Mouse (Mus musculus) macrophage (primary cell): ENCODE results near the gene Tbc1d19. TPM values are rescaled to one million over a fixed set of nuclear protein-coding genes. Genes with fewer than 3 reads are reported as not detected.

ENCODE experiments used
- H3K27ac ChIP-seq: fragments of 350-480 bp; formaldehyde crosslinking; 2 replicates; pipeline ENCODE4 v1.9.0; 2021
- H3K36me3 ChIP-seq: fragments of 350-480 bp; formaldehyde crosslinking; 2 replicates; pipeline ENCODE4 v1.9.0; 2021; ENCODE audit errors: inconsistent target
- H3K4me3 ChIP-seq: fragments of 350-480 bp; formaldehyde crosslinking; 2 replicates; pipeline ENCODE4 v1.9.0; 2021; ENCODE audit errors: inconsistent target
- H3K79me2 ChIP-seq: fragments of 350-480 bp; formaldehyde crosslinking; 2 replicates; pipeline ENCODE4 v1.9.0; 2021; ENCODE audit errors: inconsistent target
- WGBS: methylation state at CpG from one replicate; pipeline ENCODE4 v1.1.7; 2026; ENCODE audit warnings: inconsistent platforms; ENCODE audit not compliant: missing documents; 5-methylcytosine and 5-hydroxymethylcytosine counted together
- polyA plus RNA-seq: library from polyadenylated mRNA; stranded (reverse); fragments of 250-400 nt; gene quantifications from 3 replicates; pipeline ENCODE4 v1.2.4, GENCODE M21; 2018; ENCODE audit warnings: inconsistent platforms
- total RNA-seq, 78 experiments: library from RNA; depleted of rRNA; stranded (reverse); fragments of 250-400 nt; gene quantifications; 1 replicate in 9 of 78; 2 replicates in 24 of 78; 3 replicates in 43 of 78; 4 replicates in 2 of 78; pipeline ENCODE4 v1.2.4; 2018; ENCODE audit warnings: inconsistent platforms in 56 of 78

The Tbc1d19 gene
- total RNA-seq (2018; cell fraction: chromatin; rRNA removed), result 100 to 1,000 TPM in 18 of 26 experiments, 10 to 100 TPM in 8; 48.2 to 159 (median 118) TPM
- total RNA-seq (2018; cell fraction: cytosol; rRNA removed), result 10 to 100 TPM in 21 of 26 experiments, 1 to 10 TPM in 5; 9.2 to 15.8 (median 12.1) TPM
- total RNA-seq (2018; cell fraction: nucleus; rRNA removed), result 100 to 1,000 TPM in 1 of 26 experiments, 10 to 100 TPM in 25; 15.8 to 101 (median 46.8) TPM
- polyA plus RNA-seq, result 14.0 to 24.8 TPM (median 14.3 TPM) in 3 replicates

- Histone ChIP-seq H3K4me3 (peak within 1 kb of the TSS; percentile 90), H3K36me3 (no peaks in the 10 kb centered on the region), H3K79me2 (peaks cover 15% of the 10 kb centered on the region; the same call in 1 of the 2 replicates), H3K27ac (no peak within 1 kb of the TSS)
- WGBS, result 7% methylated on average over 36 of the region's 36 CpGs
Observed at GRCm38 (mm10) chr5:53809115-53809991, at the start of gene Tbc1d19. Gene Tbc1d19 (plus strand): TSS chr5:53809606.

- H3K4me3 ChIP-seq, result no peak overlapping the region
- H3K79me2 ChIP-seq, result no peaks in the 10 kb centered on the region
- H3K27ac ChIP-seq, result no peak overlapping the region
- WGBS, result 88% methylated on average over 4 of the region's 4 CpGs
- no peaks in the 10 kb centered on the region for H3K36me3 ChIP-seq
Observed at GRCm38 (mm10) chr5:53759912-53760311, 49.5 kb upstream of the Tbc1d19 start.

GRCm38 (mm10) chr5:53760914-53761313 is 48.5 kb upstream of the Tbc1d19 start:
- Histone ChIP-seq H3K36me3 (no peaks in the 10 kb centered on the region), H3K4me3 (no peak overlapping the region), H3K27ac (no peak overlapping the region), H3K79me2 (no peaks in the 10 kb centered on the region)
- WGBS, result 97% methylated on average over 3 of the region's 3 CpGs

- H3K27ac ChIP-seq, result no peak overlapping the region
- H3K79me2 ChIP-seq, result no peaks in the 10 kb centered on the region
- no peaks in the 10 kb centered on the region for H3K36me3 ChIP-seq
- WGBS, result 92% methylated on average over 3 of the region's 3 CpGs
- H3K4me3 ChIP-seq, result no peak overlapping the region
Observed at GRCm38 (mm10) chr5:53761346-53761745, 48.1 kb upstream of the Tbc1d19 start.

GRCm38 (mm10) chr5:53784818-53785520 is 24.4 kb upstream of the Tbc1d19 start:
- WGBS, result 63% methylated on average over 12 of the region's 12 CpGs
- Histone ChIP-seq H3K36me3 (no peaks in the 10 kb centered on the region), H3K4me3 (no peak overlapping the region), H3K79me2 (no peaks in the 10 kb centered on the region), H3K27ac (no peak overlapping the region)

- no peaks in the 10 kb centered on the region for H3K36me3 ChIP-seq
- WGBS, result 95% methylated on average over 2 of the region's 2 CpGs
- H3K79me2 ChIP-seq, result no peaks in the 10 kb centered on the region
- H3K4me3 ChIP-seq, result no peak overlapping the region
- no peak overlapping the region for H3K27ac ChIP-seq
Observed at GRCm38 (mm10) chr5:53801379-53801778, 8.0 kb upstream of the Tbc1d19 start.

- Histone ChIP-seq H3K36me3 (no peaks in the 10 kb centered on the region), H3K27ac (no peak overlapping the region), H3K79me2 (no peaks in the 10 kb centered on the region; the same call in 1 of the 2 replicates), H3K4me3 (no peak overlapping the region)
- WGBS, result 93% methylated on average over 7 of the region's 7 CpGs
Observed at GRCm38 (mm10) chr5:53819711-53820110, 10.3 kb downstream of the Tbc1d19 start.

GRCm38 (mm10) chr5:53825886-53826285 is 16.5 kb downstream of the Tbc1d19 start:
- WGBS, result 35% methylated on average over 7 of the region's 7 CpGs
- Histone ChIP-seq H3K4me3 (no peak overlapping the region), H3K79me2 (no peaks in the 10 kb centered on the region), H3K27ac (no peak overlapping the region), H3K36me3 (no peaks in the 10 kb centered on the region)

- Histone ChIP-seq H3K4me3 (no peak overlapping the region), H3K27ac (no peak overlapping the region)
- 98% methylated on average over 4 of the region's 4 CpGs for WGBS
Observed at GRCm38 (mm10) chr5:53834489-53834888, 25.1 kb downstream of the Tbc1d19 start.

GRCm38 (mm10) chr5:53841256-53841655 is 31.9 kb downstream of the Tbc1d19 start:
- 93% methylated on average over 5 of the region's 5 CpGs for WGBS
- H3K79me2 ChIP-seq, result no peaks in the 10 kb centered on the region
- no peak overlapping the region for H3K27ac ChIP-seq
- no peak overlapping the region for H3K4me3 ChIP-seq
- no peaks in the 10 kb centered on the region for H3K36me3 ChIP-seq

More at GRCm38 (mm10) chr5:53834489-53834888, 25.1 kb downstream of the Tbc1d19 start:
- no peaks in the 10 kb centered on the region for H3K79me2 ChIP-seq
- no peaks in the 10 kb centered on the region for H3K36me3 ChIP-seq

- Histone ChIP-seq H3K27ac (no peak overlapping the region), H3K36me3 (no peaks in the 10 kb centered on the region), H3K79me2 (no peaks in the 10 kb centered on the region), H3K4me3 (no peak overlapping the region)
- WGBS, result 61% methylated on average over 2 of the region's 2 CpGs
Observed at GRCm38 (mm10) chr5:53848294-53848942, 39.0 kb downstream of the Tbc1d19 start.

- Histone ChIP-seq H3K4me3 (no peak overlapping the region), H3K79me2 (no peaks in the 10 kb centered on the region), H3K27ac (no peak overlapping the region), H3K36me3 (no peaks in the 10 kb centered on the region)
- WGBS, result 97% methylated on average over 5 of the region's 5 CpGs
Observed at GRCm38 (mm10) chr5:53852574-53852973, 43.2 kb downstream of the Tbc1d19 start.

- Histone ChIP-seq H3K36me3 (no peaks in the 10 kb centered on the region), H3K79me2 (no peaks in the 10 kb centered on the region), H3K4me3 (no peak overlapping the region), H3K27ac (no peak overlapping the region)
- WGBS, result 97% methylated on average over 6 of the region's 6 CpGs
Observed at GRCm38 (mm10) chr5:53854561-53854960, 45.2 kb downstream of the Tbc1d19 start.

- 89% methylated on average over 6 of the region's 6 CpGs for WGBS
- H3K27ac ChIP-seq, result no peak overlapping the region
Observed at GRCm38 (mm10) chr5:53856011-53856410, 46.6 kb downstream of the Tbc1d19 start.

More at GRCm38 (mm10) chr5:53856011-53856410, 46.6 kb downstream of the Tbc1d19 start:
- H3K4me3 ChIP-seq, result no peak overlapping the region
- no peaks in the 10 kb centered on the region for H3K36me3 ChIP-seq
- no peaks in the 10 kb centered on the region for H3K79me2 ChIP-seq
